Mouse (Mus musculus) cerebellum, adult 2 months (tissue): ENCODE measurements around the gene Setd1a. TPM values are rescaled to one million over a fixed set of nuclear protein-coding genes. Genes with fewer than 3 reads are reported as not detected.

Experiments
- DNase-seq, 2 experiments: peaks; one replicate each; pipeline ENCODE4 v3.0.0; 2021
- H3K27ac ChIP-seq: fragments of 200-500 bp; 2 replicates; pipeline ENCODE4 v1.5.1; 2012; ENCODE audit warnings: low read length, control low read depth, inconsistent platforms; ENCODE audit not compliant: insufficient read depth
- H3K27me3 ChIP-seq: fragments of 200-500 bp; 2 replicates; pipeline ENCODE4 v1.6.1; 2012; ENCODE audit warnings: inconsistent platforms, mild to moderate bottlenecking, low read length, moderate library complexity; ENCODE audit not compliant: control insufficient read depth, insufficient read depth
- H3K4me1 ChIP-seq: fragments of 200-500 bp; 2 replicates; pipeline ENCODE4 v1.6.1; 2011; ENCODE audit warnings: low read length; ENCODE audit not compliant: control insufficient read depth, insufficient read depth
- H3K4me3 ChIP-seq: fragments of 200-500 bp; replicated peaks from 2 replicates; pipeline ENCODE3; 2011; ENCODE audit warnings: mild to moderate bottlenecking, low read depth, low read length, control low read depth; ENCODE audit not compliant: insufficient read depth
- CTCF ChIP-seq: fragments of 200-500 bp; IDR thresholded peaks from 2 replicates; pipeline ENCODE4 v1.5.1; 2011; ENCODE audit warnings: low read depth, mild to moderate bottlenecking, control low read depth, low read length, moderate library complexity, borderline replicate concordance; ENCODE audit not compliant: insufficient read depth
- POLR2A ChIP-seq: fragments of 200-500 bp; IDR thresholded peaks from 2 replicates; pipeline ENCODE4 v1.6.1; 2011; ENCODE audit warnings: low read length, control low read depth, borderline replicate concordance; ENCODE audit not compliant: insufficient read depth
- WGBS: fragments of 180-500 bp; shearing (Covaris S2); methylation state at CpG from one replicate; pipeline ENCODE4 v1.1.7; 2018; 5-methylcytosine and 5-hydroxymethylcytosine counted together
- polyA plus RNA-seq: library from polyadenylated mRNA; depleted of rRNA; stranded (reverse); fragments of >200 nt; gene quantifications from 2 replicates; pipeline ENCODE4 v1.2.3, GENCODE M21; 2012

Setd1a gene
- polyA plus RNA-seq, 1 experiment: 23.1 TPM

DNA sequence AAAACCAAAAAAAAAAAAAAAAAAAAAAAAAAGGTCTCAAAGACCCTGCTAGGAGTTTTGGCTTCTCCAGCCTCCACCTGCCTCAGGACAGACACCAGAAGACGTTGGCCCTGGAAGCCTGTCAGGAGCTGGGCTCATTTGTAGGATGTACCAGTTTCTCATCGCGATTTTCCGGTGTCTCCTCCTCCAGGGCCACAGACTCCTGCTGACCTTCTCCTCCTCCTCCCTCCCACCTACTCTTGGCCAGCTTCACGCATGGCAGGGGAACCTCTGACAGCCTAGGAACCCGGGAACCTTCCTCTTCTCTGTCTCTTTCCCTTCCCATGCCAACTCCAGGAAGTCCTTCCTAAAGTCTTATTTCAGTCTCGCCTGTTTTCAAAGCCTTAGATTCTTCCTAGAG, 40.6 kb downstream of the Setd1a start:
- peak; percentile 55 to 62 for DNase-seq
- WGBS: 16% methylated on average over 7 of the region's 7 CpGs
- no peak for TF ChIP-seq CTCF
- Histone ChIP-seq H3K4me1 (peaks cover 55% of the 10 kb centered on the region), H3K27ac (peak overlapping the region; percentile 49), H3K4me3 (no peak overlapping the region), H3K27me3 (no peaks in the 10 kb centered on the region)

DNA sequence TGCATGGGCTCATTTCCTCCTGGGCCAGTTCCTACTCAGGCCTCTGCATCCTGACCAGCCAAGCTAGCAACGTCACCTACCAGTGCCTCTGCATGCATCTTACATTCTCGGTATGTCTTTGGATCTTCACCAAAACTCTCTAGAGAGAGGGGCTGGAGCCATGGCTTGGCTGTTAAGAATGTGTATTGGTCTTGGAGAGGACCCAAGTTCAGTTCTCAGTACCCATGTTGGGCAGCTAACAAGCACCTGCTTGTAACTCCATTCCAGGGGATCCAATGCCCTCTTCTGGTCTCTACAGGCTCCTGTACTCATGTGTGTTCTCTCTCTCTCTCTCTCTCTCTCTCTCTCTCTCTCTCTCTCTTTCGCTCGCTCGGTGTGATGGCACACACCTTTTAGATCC, 41.3 kb downstream of the Setd1a start:
- Histone ChIP-seq H3K4me1 (peaks cover 50% of the 10 kb centered on the region), H3K27ac (peak overlapping the region; percentile 49; the same call in 1 of the 2 replicates), H3K27me3 (no peaks in the 10 kb centered on the region), H3K4me3 (no peak overlapping the region)
- WGBS: 40% methylated on average over 5 of the region's 5 CpGs
- peak; percentile 29 to 35 for DNase-seq
- TF ChIP-seq CTCF: no peak
- TF ChIP-seq POLR2A: no peak

DNA sequence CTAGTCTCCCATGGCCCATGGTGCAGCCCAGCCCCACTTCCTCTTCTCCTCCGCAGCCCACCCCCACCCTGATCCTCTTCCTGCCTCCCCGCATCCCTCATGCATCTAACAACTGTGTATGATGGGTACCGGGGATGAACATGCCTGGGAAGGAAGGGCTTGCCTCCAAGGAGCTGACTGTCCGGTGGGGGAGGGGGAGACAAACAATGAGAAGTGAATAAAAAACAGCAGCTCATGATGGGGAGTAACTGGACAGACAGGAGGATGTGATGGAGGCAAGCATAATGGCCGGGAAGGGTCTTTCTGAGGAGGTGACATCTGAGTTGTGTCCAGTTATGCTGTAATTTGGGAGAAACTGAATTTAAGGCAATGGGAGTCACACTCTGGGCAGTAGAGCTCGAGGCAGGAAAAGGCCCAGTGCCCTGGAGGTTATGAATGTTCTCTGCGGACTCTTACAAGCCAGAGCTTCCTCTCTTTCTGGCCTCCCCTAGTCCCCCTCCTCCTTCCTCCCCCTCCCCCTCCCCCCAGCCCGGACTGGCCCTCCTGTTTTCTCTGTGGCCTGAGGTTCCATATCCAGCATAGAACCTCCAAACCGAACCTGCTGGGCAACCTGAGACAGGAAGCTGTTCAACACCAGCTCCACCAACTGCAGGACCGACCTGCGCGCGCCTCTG, 44.5 kb downstream of the Setd1a start:
- no peak for DNase-seq
- no peak overlapping the region for H3K27ac ChIP-seq
- H3K4me1 ChIP-seq: peaks cover 36% of the 10 kb centered on the region
- H3K27me3 ChIP-seq: no peaks in the 10 kb centered on the region
- H3K4me3 ChIP-seq: peak overlapping the region; percentile 40
- WGBS: 37% methylated on average over 13 of the region's 13 CpGs
- TF ChIP-seq POLR2A (no peak), CTCF (no peak)

DNA sequence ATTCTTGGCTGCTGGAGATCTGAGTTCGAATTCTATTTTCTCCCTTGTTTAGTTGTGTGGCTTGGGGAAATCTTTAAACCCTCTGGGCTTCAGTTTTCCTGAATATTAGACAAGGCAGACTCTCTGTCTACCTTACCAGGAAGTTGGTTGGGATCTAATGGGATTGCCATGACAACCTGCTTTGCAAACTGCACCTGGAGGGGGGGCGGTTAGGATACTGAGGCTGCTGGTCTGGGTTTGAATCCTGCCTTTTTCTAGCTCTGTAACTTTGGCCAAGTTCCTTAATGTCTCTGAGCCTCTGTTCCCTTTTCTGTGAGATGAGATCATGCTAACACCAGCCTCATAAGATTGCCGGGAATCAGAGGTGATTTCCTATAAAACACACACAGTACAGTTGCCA, 46.0 kb downstream of the Setd1a start:
- peak overlapping the region; percentile 89; the same call in 1 of the 2 replicates for H3K27ac ChIP-seq
- H3K27me3 ChIP-seq: no peaks in the 10 kb centered on the region
- WGBS: 46% methylated on average over 3 of the region's 3 CpGs
- TF ChIP-seq CTCF (no peak), POLR2A (no peak)
- no peak for DNase-seq
- peaks cover 24% of the 10 kb centered on the region for H3K4me1 ChIP-seq
- H3K4me3 ChIP-seq: peak overlapping the region; percentile 94

DNA sequence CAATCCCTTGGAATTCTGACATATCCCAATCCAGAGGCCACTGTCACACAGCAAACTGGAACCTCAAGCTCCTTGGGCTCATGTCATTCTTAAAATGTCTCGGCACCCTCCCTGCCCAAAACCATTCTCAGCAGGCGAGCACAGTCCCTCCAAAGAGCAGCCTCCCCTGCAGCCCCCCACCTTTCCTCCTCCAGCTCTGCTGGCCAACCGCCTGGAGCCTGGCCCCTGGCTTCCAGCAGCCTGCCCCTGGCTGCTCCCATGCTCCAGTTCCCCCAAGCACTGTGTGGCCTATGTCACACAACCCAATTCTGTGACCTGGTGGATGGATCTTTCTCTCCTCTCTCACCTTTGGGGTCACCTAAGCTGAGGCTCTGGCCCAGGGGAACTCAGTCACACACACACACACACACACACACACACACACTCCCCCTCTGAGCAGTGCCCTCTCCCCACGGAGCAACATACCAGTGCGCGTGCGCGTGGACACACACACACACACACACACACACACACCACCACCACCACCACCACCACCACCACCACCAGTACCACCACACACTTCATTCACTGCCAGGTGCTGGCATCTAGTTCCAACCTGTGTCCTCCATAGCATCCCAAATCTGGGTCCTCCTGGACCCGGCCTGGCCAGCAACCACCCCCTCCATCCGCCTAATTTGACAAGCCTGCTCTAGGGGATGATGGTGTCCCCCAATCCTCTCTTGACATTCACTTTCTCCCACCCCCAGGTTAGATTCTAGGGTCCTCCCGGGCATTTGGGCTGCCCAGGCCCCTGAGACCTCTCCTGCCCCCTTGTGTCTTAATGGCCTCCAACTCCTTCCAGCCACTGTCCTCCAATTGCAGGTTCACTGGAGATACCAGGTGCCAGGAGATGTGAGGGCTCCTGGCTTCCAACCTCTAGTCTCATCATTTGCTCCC, 47.0 kb downstream of the Setd1a start:
- peak; percentile 31; the same call in 1 of the 2 replicates for TF ChIP-seq POLR2A
- TF ChIP-seq CTCF: peak; percentile 32; the same call in 1 of the 2 replicates
- WGBS: 6% methylated on average over 11 of the region's 11 CpGs
- peak; percentile 69 to 73 for DNase-seq
- Histone ChIP-seq H3K4me3 (peak overlapping the region; percentile 94), H3K27ac (peak overlapping the region; percentile 89), H3K27me3 (no peaks in the 10 kb centered on the region), H3K4me1 (peaks cover 19% of the 10 kb centered on the region)

DNA sequence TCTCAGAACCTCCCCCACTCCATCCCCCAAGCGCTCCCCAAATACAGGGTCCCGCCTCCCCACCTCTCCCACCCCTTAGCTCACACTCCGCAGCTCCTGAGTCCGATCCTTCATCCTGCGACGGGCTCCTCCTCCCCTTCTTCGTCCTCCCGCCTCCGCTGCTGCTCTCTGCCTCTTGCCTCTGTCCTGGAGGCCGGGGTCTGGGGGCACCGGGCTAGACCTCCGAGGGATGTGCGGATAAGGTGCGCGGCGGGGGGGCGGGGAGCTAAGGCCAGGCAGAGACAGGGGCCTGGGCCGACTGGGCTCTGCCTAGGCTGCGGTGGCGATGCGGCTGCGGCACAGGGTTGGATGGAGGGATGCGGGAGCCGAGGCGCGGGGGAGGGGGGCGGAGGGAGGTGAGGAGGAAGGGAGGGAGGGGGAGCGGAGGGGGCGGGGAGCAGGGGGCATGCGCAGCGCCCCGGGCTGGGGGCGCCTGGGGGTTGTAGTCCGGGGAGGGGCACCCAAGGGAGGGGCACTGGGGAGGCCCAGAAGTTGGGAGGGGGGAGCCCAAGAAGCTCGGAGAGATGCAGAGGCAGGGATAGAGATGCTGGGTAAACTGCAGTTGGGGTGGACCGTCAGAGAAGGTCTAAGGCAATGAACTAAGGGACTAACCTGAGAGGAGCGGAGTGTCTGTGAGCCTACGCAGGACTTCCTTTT, 47.9 kb downstream of the Setd1a start, which contains the start of the genes Stx4a and Stx1b:
Gene Stx4a (plus strand): TSS at position 119 of the 696 bp plus-strand sequence.
Gene Stx1b (minus strand): TSS at position 374 of the 696 bp plus-strand sequence.
- Histone ChIP-seq H3K27me3 (no peaks in the 10 kb centered on the region), H3K4me3 (peak within 1 kb of the TSS; percentile 94), H3K27ac (peak within 1 kb of the TSS; percentile 89), H3K4me1 (peaks cover 17% of the 10 kb centered on the region)
- WGBS: 2% methylated on average over 35 of the region's 38 CpGs
- TF ChIP-seq CTCF (no peak), POLR2A (peak; percentile 27; the same call in 1 of the 2 replicates)
- DNase-seq: peak; percentile 83 to 87

DNA sequence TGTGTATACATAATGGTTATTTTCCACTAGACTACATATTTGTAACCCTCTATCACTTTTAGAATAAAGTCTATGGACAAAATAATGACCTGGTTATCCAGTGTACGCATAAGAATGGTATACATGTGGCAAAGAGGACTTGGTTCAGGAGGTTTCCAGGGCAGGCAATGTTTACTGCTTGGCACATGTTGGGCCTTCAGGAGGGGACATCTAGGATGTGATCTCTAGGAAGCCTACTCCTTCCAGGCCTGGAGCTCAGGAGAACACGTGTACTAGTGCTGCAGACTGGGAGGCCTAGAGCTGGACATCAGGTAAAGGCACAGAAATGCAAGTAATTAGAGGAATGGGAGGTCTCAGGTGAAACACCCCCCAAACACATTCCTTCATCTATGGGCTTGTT, 59.1 kb downstream of the Setd1a start:
- H3K4me1 ChIP-seq: peaks cover 16% of the 10 kb centered on the region; the same call in 1 of the 2 replicates
- 69% methylated on average over 2 of the region's 2 CpGs for WGBS

More for the DNA sequence above, 59.1 kb downstream of the Setd1a start:
- DNase-seq: no peak
- H3K27me3 ChIP-seq: no peaks in the 10 kb centered on the region
- no peak for TF ChIP-seq CTCF
- TF ChIP-seq POLR2A: no peak
- H3K27ac ChIP-seq: no peak overlapping the region; the same call in 1 of the 2 replicates
- H3K4me3 ChIP-seq: no peak overlapping the region
